Mouse (Mus musculus): ENCODE measurements at regions not wholly inside any gene's neighbourhood (a gene's known extent, or its start where the extent isn't known, plus 50 kb on each side); places are given as distances from the start of the nearest gene placed in this dataset.
A peak's percentile ranks its signal among the peaks of the same experiment; 100 is the strongest.

DNA sequence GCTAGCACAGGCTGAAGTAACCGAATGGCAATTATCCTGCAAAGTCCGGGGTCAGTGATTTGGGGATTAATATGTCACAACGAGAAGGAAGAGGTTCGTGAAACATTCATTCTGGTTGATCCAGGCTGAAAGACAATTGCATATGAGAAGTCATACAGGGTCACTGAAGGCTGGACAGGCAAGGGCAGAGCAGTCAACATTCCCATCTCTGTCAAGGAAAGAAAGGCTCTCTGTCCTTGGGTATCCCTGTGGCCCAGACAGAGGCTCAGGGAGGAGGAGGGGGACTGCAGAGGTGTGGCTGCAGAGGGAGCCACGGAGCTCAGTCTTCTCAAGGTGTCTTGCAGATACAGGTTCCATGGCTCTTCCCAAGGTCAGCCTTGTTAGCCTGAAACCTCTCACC, 68.4 kb upstream of the Irf2bp2 start:
- H3K4me1 ChIP-seq, result peaks cover 80% of the 10 kb centered on the region
- H3K9me3 ChIP-seq, result no peaks in the 10 kb centered on the region
- WGBS, result 35% methylated on average over 5 of the region's 5 CpGs

GRCm38 (mm10) chr8:126661511-126662142, 67.8 kb upstream of the Irf2bp2 start:
- peak overlapping the region; percentile 28; the same call in 1 of the 2 replicates for H3K4me2 ChIP-seq (replicated peaks)
- no peak overlapping the region; the same call in 1 of the 2 replicates for H3K9ac ChIP-seq (replicated peaks)
- ATAC-seq (ENCODE audit: low FRiP score, low read depth), result no peak
- H3K27me3 ChIP-seq, result no peaks in the 10 kb centered on the region
- no peak overlapping the region for H3K4me3 ChIP-seq
- H3K27ac ChIP-seq (replicated peaks), result peak overlapping the region; percentile 81
- no peaks in the 10 kb centered on the region for H3K36me3 ChIP-seq
- no peaks in the 10 kb centered on the region for H3K9me3 ChIP-seq
- peaks cover 74% of the 10 kb centered on the region for H3K4me1 ChIP-seq
- WGBS, result 33% methylated on average over 14 of the region's 14 CpGs

More for the DNA sequence above, 68.4 kb upstream of the Irf2bp2 start:
- Histone ChIP-seq H3K27me3 (no peaks in the 10 kb centered on the region), H3K9ac (replicated peaks) (no peak overlapping the region), H3K4me3 (no peak overlapping the region), H3K4me2 (replicated peaks) (no peak overlapping the region), H3K27ac (replicated peaks) (peak overlapping the region; percentile 81), H3K36me3 (no peaks in the 10 kb centered on the region)
- no peak for ATAC-seq (ENCODE audit: low FRiP score, low read depth)

- Histone ChIP-seq H3K9me3 (no peaks in the 10 kb centered on the region), H3K9ac (replicated peaks) (no peak overlapping the region; the same call in none of the 2 replicates), H3K4me2 (replicated peaks) (peak overlapping the region; percentile 28), H3K27me3 (peaks cover 5% of the 10 kb centered on the region; the same call in 1 of the 2 replicates), H3K27ac (replicated peaks) (peak overlapping the region; percentile 81), H3K36me3 (no peaks in the 10 kb centered on the region), H3K4me3 (no peak overlapping the region), H3K4me1 (peaks cover 66% of the 10 kb centered on the region)
- 34% methylated on average over 12 of the region's 12 CpGs for WGBS
- ATAC-seq (ENCODE audit: low FRiP score, low read depth), result no peak; the same call in 1 of the 2 replicates
Measured at GRCm38 (mm10) chr8:126660658-126661316, 67.0 kb upstream of the Irf2bp2 start.

DNA sequence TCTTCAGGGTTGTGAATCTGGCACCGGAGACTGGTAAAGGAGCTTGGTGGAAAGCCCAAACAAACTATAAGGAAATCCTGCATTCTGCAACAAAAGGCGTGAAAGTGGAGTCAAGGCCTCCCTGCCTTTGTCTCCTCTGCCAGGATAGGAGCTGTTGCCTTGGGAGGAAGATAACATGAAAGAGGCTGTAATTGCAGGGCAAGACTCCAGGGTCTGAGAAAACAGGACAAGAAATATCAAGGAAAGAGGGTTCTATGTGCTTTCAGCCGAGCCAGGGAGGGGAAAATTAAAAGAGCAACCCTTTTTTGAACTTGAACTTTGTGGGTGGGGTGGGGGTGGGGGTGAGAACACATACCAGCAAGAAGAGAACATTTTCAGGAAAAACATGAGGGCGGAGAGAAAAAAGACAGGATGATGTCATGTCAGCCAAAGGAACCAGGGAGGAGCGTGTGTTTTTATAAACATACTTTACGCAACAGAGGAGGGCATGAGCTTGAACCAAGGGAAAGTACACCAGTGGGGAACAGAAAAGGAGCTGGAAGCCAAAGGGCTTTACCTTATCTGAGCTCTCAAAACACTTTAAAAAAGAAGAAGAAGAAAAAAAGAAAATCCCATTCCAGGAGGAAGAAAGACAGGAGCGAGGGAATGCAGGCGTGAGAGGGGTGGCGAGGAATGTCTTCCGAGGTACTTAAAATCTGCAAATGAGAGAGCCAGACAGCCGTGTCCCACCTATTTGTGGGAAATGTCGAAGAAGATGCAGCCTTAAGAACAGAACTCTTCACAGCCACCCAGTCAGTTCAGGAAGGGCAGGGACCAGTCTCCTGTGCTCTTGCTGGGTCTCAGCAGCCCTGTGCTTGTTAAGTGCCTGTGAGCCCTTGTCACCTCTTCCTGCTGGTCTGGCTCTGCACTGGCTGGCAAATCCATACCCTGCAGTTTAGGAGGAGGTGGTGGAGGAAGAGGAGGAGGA, 66.2 kb upstream of the Irf2bp2 start:
- Histone ChIP-seq H3K4me3 (no peak overlapping the region), H3K9ac (replicated peaks) (no peak overlapping the region; the same call in 1 of the 2 replicates), H3K9me3 (no peaks in the 10 kb centered on the region), H3K4me2 (replicated peaks) (peak overlapping the region; percentile 28), H3K4me1 (peaks cover 66% of the 10 kb centered on the region), H3K36me3 (no peaks in the 10 kb centered on the region), H3K27ac (replicated peaks) (peak overlapping the region; percentile 81), H3K27me3 (peaks cover 5% of the 10 kb centered on the region; the same call in 1 of the 2 replicates)
- 56% methylated on average over 12 of the region's 12 CpGs for WGBS
- ATAC-seq (ENCODE audit: low FRiP score, low read depth), result 0 out of 2 replicates have a peak, but pooled peaks have one; percentile 45

- H3K4me1 ChIP-seq, result peaks cover 43% of the 10 kb centered on the region
- no peak for ATAC-seq (ENCODE audit: low FRiP score, low read depth)
- H3K4me2 ChIP-seq (replicated peaks), result no peak overlapping the region
- no peaks in the 10 kb centered on the region for H3K36me3 ChIP-seq
- H3K9ac ChIP-seq (replicated peaks), result no peak overlapping the region
- no peak overlapping the region for H3K27ac ChIP-seq (replicated peaks)
- 59% methylated on average over 6 of the region's 6 CpGs for WGBS
- peaks cover 5% of the 10 kb centered on the region; the same call in 1 of the 2 replicates for H3K27me3 ChIP-seq
- no peak overlapping the region for H3K4me3 ChIP-seq
- H3K9me3 ChIP-seq, result no peaks in the 10 kb centered on the region
Measured at GRCm38 (mm10) chr8:126657546-126657945, 63.8 kb upstream of the Irf2bp2 start.

GRCm38 (mm10) chr8:126656554-126657260, 62.9 kb upstream of the Irf2bp2 start:
- Histone ChIP-seq H3K4me2 (replicated peaks) (no peak overlapping the region), H3K27ac (replicated peaks) (no peak overlapping the region), H3K9ac (replicated peaks) (no peak overlapping the region), H3K4me1 (peaks cover 35% of the 10 kb centered on the region), H3K9me3 (no peaks in the 10 kb centered on the region), H3K36me3 (no peaks in the 10 kb centered on the region), H3K27me3 (peaks cover 5% of the 10 kb centered on the region; the same call in 1 of the 2 replicates), H3K4me3 (no peak overlapping the region)
- WGBS, result 87% methylated on average over 10 of the region's 10 CpGs
- no peak for ATAC-seq (ENCODE audit: low FRiP score, low read depth)

DNA sequence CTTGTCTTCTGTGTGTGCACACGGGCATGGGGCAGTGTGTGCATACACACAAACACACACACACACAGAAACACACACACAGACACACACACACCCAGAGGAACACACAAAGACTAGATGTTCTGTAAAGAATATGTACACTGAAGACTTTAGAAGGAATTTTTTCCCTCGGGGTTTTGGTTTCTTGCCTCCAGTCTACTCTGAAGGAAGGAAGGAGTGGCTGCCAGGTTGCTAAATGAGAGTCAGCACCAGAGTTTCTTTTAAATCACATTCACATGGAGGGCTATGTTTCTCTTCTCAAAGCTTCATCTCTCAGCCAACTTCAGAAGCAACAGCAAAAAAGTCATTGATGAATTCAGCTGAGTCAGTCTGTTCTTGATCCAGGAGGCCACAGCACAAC, 61.8 kb upstream of the Irf2bp2 start:
- no peaks in the 10 kb centered on the region for H3K36me3 ChIP-seq
- H3K27me3 ChIP-seq, result peaks cover 5% of the 10 kb centered on the region; the same call in 1 of the 2 replicates
- no peak overlapping the region for H3K9ac ChIP-seq (replicated peaks)
- peaks cover 23% of the 10 kb centered on the region for H3K4me1 ChIP-seq
- 46% methylated on average over 2 of the region's 2 CpGs for WGBS
- no peak overlapping the region for H3K4me2 ChIP-seq (replicated peaks)
- H3K27ac ChIP-seq (replicated peaks), result no peak overlapping the region
- no peaks in the 10 kb centered on the region for H3K9me3 ChIP-seq
- ATAC-seq (ENCODE audit: low FRiP score, low read depth), result no peak
- H3K4me3 ChIP-seq, result no peak overlapping the region

GRCm38 (mm10) chr8:126654353-126654752, 60.6 kb upstream of the Irf2bp2 start:
- no peak overlapping the region for H3K4me2 ChIP-seq (replicated peaks)
- H3K4me1 ChIP-seq, result peaks cover 11% of the 10 kb centered on the region
- no peak for ATAC-seq (ENCODE audit: low FRiP score, low read depth)
- H3K9ac ChIP-seq (replicated peaks), result no peak overlapping the region
- H3K36me3 ChIP-seq, result no peaks in the 10 kb centered on the region
- H3K27ac ChIP-seq (replicated peaks), result peak overlapping the region; percentile 30
- no peak overlapping the region for H3K4me3 ChIP-seq
- no peaks in the 10 kb centered on the region for H3K9me3 ChIP-seq
- H3K27me3 ChIP-seq, result peaks cover 5% of the 10 kb centered on the region; the same call in 1 of the 2 replicates
- WGBS, result 84% methylated on average over 7 of the region's 7 CpGs

GRCm38 (mm10) chr8:126652151-126652550, 58.4 kb upstream of the Irf2bp2 start:
- Histone ChIP-seq H3K9me3 (no peaks in the 10 kb centered on the region), H3K9ac (replicated peaks) (no peak overlapping the region), H3K27ac (replicated peaks) (no peak overlapping the region), H3K36me3 (no peaks in the 10 kb centered on the region), H3K27me3 (peaks cover 5% of the 10 kb centered on the region; the same call in 1 of the 2 replicates), H3K4me3 (no peak overlapping the region), H3K4me2 (replicated peaks) (no peak overlapping the region), H3K4me1 (peaks cover 9% of the 10 kb centered on the region)
- WGBS, result 87% methylated on average over 5 of the region's 5 CpGs
- no peak for ATAC-seq (ENCODE audit: low FRiP score, low read depth)

DNA sequence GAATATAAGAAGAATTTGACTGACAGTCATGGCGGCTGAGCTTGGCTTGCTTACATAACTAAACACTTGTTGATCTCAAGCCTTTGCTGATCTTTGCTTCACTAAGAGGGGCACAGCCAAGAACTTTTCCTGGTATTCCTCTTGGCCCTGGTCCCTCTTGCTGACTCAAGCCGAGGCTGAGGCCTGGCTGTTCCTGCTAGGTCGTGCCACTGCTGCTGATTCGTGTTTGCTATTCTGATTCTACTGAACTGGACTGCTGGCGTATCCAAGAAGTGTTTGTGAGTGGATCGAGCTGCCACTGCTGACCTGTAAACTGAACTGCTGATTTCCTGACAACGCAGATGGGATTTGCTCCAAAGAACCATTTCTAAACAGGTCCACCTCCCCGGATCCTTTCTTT, 57.2 kb upstream of the Irf2bp2 start:
- Histone ChIP-seq H3K27ac (replicated peaks) (no peak overlapping the region), H3K4me1 (peaks cover 9% of the 10 kb centered on the region), H3K36me3 (no peaks in the 10 kb centered on the region), H3K9ac (replicated peaks) (no peak overlapping the region), H3K4me2 (replicated peaks) (no peak overlapping the region), H3K27me3 (no peaks in the 10 kb centered on the region), H3K4me3 (no peak overlapping the region), H3K9me3 (no peaks in the 10 kb centered on the region)
- ATAC-seq (ENCODE audit: low FRiP score, low read depth), result no peak
- WGBS, result 86% methylated on average over 8 of the region's 8 CpGs

DNA sequence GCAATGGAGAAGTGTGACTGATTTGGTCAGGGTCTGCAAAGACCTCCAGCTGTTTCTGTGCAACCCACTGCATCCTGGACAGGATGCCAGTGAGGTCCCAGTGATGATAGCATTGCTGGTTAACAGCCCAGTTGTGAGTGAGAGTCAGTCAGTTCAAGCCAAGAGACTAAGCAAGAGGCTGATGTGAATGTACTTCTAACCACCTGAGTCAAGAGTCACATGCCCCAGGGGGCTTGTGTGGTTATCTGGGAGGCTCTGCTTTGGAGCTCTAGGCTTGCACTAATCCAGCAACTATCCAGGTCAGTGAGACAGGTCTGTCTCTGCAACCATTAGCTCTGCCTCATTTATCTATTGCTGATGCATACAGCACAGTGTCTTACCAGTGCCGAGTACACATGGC, 55.5 kb upstream of the Irf2bp2 start:
- no peaks in the 10 kb centered on the region for H3K36me3 ChIP-seq
- 87% methylated on average over 1 of the region's 1 CpGs for WGBS
- ATAC-seq (ENCODE audit: low FRiP score, low read depth), result no peak

More for the DNA sequence above, 55.5 kb upstream of the Irf2bp2 start:
- H3K9me3 ChIP-seq, result no peaks in the 10 kb centered on the region
- H3K4me2 ChIP-seq (replicated peaks), result no peak overlapping the region
- no peak overlapping the region for H3K4me3 ChIP-seq
- no peak overlapping the region for H3K27ac ChIP-seq (replicated peaks)
- H3K27me3 ChIP-seq, result no peaks in the 10 kb centered on the region
- no peak overlapping the region for H3K9ac ChIP-seq (replicated peaks)
- no peaks in the 10 kb centered on the region for H3K4me1 ChIP-seq
